Mouse (Mus musculus) regulatory T cell (primary cell): ENCODE data around the gene 1110002E22Rik.

Experiments
- in situ Hi-C: fragments of 300-600 bp; cut with MboI, MseI; formaldehyde crosslinking; loops from one replicate; pipeline ENCODE4 v1.15.1; 2025; ENCODE audit warnings: high pct_unique_total_duplicates

Gene 1110002E22Rik

DNA sequence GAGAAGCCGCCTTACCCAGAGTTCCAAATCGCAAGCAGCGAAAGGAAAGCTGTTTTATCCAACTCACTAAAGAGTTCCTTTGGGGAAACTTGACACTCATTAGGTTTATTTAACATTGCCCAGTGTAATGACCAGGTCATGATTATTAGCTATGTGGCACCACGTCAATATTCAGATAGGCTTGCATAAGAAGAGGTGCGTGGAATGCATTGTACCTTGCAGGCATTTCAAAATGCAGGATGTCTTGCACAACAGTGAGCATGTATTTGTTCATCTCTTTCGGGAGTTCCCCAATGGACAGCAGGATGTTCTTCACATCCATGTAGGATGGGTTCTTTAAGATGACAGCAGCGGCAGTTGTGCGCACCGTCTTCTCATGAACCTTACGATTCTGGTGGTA lies 42.0 kb downstream of the 1110002E22Rik start:
- in situ Hi-C loops = no loop called here

DNA sequence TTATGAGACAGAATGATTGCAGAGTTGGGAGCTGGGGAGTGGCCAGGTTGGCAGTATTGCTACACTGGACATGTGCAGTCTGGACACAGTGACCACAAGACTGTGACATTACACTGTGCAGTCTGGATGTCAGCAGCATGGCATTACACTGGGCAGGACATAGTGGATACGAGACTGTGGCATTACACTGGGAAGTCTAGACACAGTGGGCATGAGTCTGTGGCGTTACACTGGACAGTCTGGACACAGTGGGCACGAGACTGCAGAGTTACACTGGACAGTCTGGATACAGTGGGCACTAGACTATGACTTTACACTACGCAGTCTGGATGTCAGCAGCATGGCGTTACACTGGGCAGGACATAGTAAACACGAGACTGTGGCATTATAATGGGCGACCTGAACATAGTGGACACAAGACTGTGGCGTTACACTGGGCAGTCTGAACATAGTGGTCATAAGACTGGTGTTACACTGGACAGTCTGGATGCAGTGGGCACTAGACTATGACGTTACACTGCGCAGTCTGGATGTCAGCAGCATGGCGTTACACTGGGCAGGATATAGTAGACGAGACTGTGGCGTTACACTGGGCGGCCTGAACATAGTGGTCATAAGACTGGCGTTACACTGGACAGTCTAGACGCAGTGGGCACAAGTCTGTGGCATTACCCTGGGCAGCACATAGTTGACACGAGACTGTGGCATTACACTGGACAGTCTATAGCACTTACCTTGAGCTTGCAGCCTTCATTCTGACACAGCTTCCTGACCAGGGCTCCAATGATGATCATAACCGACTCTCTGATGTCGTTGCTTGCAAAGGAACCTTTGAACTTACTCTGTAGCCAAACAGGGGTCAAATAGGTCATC lies 46.3 kb downstream of the 1110002E22Rik start:
- in situ Hi-C loops = no loop called here

DNA sequence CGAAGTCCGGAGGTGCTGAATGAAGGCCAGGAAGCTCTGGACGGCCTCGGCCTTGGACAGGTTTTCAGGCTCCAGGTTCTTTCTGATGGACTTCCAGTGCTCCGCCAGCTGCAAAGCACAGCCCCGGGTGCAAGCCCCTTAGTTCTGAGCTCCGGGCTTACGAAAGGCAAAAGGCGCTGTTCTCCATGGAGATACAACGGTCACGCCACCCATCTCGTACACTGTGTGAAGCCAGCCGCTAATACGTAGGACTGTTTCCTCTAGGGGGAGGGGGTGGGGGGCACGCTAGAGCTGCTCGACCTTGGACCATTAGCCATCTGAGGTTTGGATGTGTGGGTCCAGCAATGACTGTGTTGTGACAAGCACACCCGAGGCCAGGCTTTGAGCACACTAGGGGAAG lies 49.3 kb downstream of the 1110002E22Rik start:
- in situ Hi-C loops = no loop called here

DNA sequence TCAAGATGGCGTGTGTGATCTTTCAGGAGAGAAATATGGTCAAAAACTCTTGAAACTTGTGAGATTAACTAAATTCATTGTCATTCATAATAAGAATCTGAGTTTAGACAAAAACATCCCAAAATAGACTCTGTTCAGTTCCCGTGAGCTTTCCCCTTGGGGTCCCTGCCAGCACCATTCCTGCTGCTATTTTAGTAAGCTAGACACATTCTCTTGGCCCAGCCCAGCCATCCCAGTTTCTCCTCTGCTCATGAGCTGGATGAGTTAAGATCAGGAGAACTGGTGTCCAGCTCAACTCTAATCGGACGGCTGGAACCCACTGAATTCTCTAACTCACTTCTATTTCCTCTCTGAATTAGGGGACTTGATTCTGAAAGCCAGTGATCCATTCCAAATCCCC lies 52.0 kb downstream of the 1110002E22Rik start:
- in situ Hi-C loops = no loop called here

DNA sequence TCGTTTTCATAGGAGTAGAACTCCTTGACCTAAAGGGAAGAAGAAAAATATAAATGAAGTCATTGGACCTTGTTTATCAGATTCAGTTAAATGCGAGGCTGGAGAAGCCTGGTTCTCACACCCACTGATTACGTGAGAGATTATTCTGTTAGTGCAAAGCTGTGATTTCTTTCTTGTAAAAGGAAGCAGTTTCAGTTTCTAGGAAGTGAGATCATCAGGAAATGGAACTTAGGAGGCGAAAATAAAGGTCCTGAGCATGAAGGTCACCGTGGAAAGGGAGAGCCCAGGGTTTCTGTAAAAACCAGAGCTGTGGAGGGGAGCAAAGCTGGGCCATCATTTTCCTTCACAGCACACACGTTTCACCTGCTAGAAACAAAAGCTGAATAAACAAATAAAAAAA lies 53.5 kb downstream of the 1110002E22Rik start:
- in situ Hi-C loops = no loop called here

DNA sequence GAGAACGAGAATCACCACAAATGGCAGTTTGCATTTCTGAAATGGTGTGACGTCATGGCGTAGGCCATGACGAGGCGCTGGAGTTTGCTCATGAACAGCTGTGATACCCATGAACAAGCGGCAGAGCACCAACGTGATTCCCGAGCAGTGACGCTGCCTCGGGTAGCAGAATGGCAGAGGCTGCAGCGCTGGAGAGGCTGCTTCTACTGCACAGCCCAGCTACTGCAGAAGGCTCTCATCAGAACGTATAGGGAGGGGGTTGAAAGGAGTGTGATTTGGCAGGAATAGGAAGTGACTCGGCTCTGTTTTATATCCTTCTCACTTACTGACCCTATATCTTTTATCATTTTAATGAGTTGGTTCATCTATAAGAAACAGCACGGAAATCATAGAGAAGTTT lies 54.0 kb downstream of the 1110002E22Rik start:
- in situ Hi-C loops = no loop called here

DNA sequence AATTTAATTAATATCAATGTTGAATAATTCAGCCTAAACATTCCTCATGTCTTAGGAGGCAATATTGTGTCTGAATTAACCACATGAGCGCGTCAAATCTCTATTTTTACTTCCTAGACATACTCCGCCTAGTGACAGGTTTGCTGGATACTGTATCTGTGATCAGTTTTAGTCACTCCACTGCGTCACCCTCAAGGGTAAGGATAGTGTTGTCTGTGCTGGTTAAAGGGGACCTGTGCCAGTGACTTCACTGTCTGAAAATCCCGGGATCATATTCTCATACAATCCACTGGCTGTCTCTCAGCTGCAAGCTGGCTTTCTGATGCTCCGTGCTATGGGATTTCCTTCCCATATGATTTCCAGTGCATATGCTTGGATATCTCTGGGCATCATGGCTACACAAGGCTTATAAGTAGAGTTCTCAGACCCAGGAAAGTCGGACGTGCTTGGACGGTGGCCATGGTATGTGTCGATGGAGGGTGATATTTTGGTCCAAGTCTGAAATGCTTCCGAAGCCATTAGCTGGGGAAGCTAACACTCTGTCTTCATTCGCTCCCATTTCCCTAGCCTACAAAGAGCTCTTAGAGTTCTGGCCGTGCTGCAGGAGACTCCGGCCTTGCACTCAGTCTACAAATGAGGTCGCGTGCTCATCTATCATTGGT lies 54.7 kb downstream of the 1110002E22Rik start:
- in situ Hi-C loops = loop anchor here (10.0 kb wide), 1 partner anchor 105 kb away; no protein-coding TSS in a partner anchor

DNA sequence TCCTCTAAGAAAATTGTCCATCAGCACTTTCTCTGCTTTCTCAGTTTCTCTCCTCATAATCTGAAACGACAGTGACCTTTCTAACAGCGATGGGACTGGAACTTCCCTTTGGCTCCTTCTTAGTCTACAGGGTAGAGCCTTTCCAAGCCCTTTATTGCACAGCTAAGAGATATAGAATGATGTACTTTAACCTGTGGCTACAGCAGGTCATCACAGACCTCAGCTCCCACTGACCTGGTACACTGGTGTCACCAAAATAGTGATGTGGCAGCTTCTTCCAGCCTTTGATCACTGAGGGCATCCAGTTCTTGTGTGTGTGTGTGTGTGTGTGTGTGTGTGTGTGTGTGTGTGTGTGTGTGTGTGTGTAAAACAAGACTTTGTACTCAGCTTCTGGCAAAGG lies 56.6 kb downstream of the 1110002E22Rik start:
- in situ Hi-C loops = loop anchor here (10.0 kb wide), 1 partner anchor 107 kb away; no protein-coding TSS in a partner anchor

DNA sequence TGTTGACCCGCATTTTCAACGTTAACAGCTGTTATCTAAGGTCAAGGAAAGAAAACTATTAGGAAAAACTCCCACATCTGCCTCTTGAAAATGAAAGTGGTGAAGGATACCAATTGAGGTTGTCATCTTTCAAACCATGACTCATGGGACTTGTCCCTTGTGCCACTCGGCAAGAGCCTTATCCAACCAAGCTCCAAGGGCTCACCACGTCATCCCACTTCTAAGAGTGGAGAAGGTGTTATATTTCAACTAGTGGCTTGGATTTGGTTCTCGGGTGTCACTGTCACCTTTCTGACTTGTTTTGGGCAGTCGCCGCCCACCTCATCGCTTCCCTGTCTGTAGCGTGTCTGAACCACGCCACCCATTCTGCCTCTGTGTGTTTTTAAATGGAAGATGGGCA lies 59.0 kb downstream of the 1110002E22Rik start:
- in situ Hi-C loops = loop anchor here (10.0 kb wide), 1 partner anchor 109 kb away; no protein-coding TSS in a partner anchor

DNA sequence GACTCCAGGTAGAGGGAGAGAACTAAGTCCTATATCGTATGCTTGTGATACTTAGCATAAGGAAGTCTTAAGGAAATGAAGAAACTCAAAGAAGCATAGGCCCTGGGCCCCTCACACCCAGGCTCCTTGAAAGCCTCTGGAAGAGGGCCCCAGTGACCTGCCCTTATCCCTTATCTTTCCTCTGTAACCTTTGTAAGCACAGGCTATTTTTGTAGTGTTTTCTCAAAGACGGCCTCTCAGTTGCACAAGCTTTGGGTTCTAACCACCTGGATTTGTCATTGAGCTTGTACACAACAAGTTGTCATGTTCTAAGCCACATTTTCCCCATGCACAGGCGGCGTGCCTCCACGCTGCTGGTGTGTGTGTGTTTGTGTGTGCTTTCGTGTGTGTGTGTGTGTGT lies 64.3 kb downstream of the 1110002E22Rik start:
- in situ Hi-C loops = loop anchor here (10.0 kb wide), 1 partner anchor 114 kb away; no protein-coding TSS in a partner anchor

DNA sequence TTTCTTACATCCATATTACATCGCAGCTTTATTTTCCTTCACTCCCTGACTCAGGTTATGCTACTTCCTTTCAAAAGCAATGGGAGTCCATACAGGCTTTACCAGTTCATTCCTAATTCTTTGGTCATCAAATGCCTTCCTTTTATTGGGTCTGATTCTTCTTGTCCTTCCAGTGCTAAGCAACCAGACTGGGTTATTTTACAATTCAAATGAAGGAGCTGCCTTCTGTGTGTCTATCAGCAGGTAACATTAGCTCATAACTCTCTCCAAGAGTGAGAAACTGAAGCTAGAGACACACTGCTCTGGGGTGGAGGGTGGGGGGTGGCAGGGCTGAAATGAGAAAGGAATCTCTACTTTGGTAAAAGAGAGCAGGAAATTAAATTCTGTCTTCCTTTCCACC lies 65.8 kb downstream of the 1110002E22Rik start:
- in situ Hi-C loops = no loop called here
